In genomic region chr6:116010541-116010940, GRCm38 (mm10) we compare ENCODE assay signal across 8 mouse cellular contexts. TPM values are rescaled to one million over a fixed set of nuclear protein-coding genes. Genes with fewer than 3 reads are reported as not detected.
DNase-seq lines count a peak whose midpoint lies in the region; ATAC-seq and TF ChIP-seq lines count a peak whose summit lies in the region.

No protein-coding gene starts in this region.

- H3K4me1 ChIP-seq in kidney, postnatal 0 days (replicated peaks; ENCODE audit: insufficient read depth, low read length), result peaks cover 13% of the 10 kb centered on the region
- peaks cover 6% of the 10 kb centered on the region; the same call in 1 of the 2 replicates for H3K4me1 ChIP-seq in liver, adult 2 months (ENCODE audit: control insufficient read depth, insufficient read depth, low read length)
- H3K4me1 ChIP-seq in stomach, embryonic 16.5 days (ENCODE audit: control insufficient read depth, insufficient read depth, low read length), result peaks cover 8% of the 10 kb centered on the region; the same call in 1 of the 2 replicates

- H3K4me2 ChIP-seq in kidney, postnatal 0 days (ENCODE audit: low read length), result no peak overlapping the region
- H3K4me2 ChIP-seq in stomach, embryonic 16.5 days (ENCODE audit: low read depth, low read length), result no peak overlapping the region

- H3K36me3 ChIP-seq in kidney, postnatal 0 days (ENCODE audit: insufficient read depth, low read length), result no peaks in the 10 kb centered on the region
- no peaks in the 10 kb centered on the region for H3K36me3 ChIP-seq in liver, adult 2 months (ENCODE audit: control insufficient read depth, insufficient read depth, low read length)
- H3K36me3 ChIP-seq in stomach, embryonic 16.5 days (ENCODE audit: control insufficient read depth, insufficient read depth, low read length), result no peaks in the 10 kb centered on the region

- intact Hi-C loops in gastrocnemius, adult 2 months (cut with DNase I), result loop anchor here (2.0 kb wide), 1 partner anchor 118 kb away; no protein-coding TSS in a partner anchor

- no peaks in the 10 kb centered on the region for H3K27me3 ChIP-seq in kidney, postnatal 0 days (ENCODE audit: insufficient read depth, low read length)
- no peaks in the 10 kb centered on the region for H3K27me3 ChIP-seq in liver, adult 2 months (ENCODE audit: control insufficient read depth, insufficient read depth, low read length)
- no peaks in the 10 kb centered on the region for H3K27me3 ChIP-seq in stomach, embryonic 16.5 days (ENCODE audit: control insufficient read depth, insufficient read depth, low read length)

- H3K27ac ChIP-seq in gastrocnemius, adult 2 months, result no peak overlapping the region
- no peak overlapping the region for H3K27ac ChIP-seq in kidney, postnatal 0 days
- H3K27ac ChIP-seq in liver, adult 2 months (replicated peaks; ENCODE audit: insufficient read depth, low read depth, low read length), result no peak overlapping the region
- no peak overlapping the region for H3K27ac ChIP-seq in stomach, embryonic 16.5 days (ENCODE audit: low read length)

- DNase-seq in 3T3-L1 (ENCODE audit: low read depth, low spot score) (peak; percentile 95), ZHBTc4 (ENCODE audit: low read depth, low spot score) (peak; percentile 70)
- peak; percentile 87 to 96 for DNase-seq in cerebellum, postnatal 36 days
- peak; percentile 78 for DNase-seq in gastrocnemius, adult 2 months
- peak; percentile 83 for DNase-seq in kidney, postnatal 0 days (ENCODE audit: low spot score)
- peak; percentile 42 for DNase-seq in liver, adult 2 months (ENCODE audit: extremely low read depth, low read depth, low spot score)
- DNase-seq in naive thymus-derived CD4-positive, alpha-beta T cell, adult 2 months (ENCODE audit: low read depth), result peak; percentile 86

- no peak; the same call in 1 of the 2 replicates for TF ChIP-seq CTCF in gastrocnemius, adult 2 months (IDR thresholded peaks at IDR 0.05)
- TF ChIP-seq CTCF in kidney, postnatal 0 days (IDR thresholded peaks at IDR 0.05; ENCODE audit: low read depth), result peak; percentile 99
- TF ChIP-seq CTCF in liver, adult 2 months (IDR thresholded peaks at IDR 0.05; ENCODE audit: low read depth, low read length), result peak; percentile 75

- H3K4me3 ChIP-seq in gastrocnemius, adult 2 months, result no peak overlapping the region
- no peak overlapping the region for H3K4me3 ChIP-seq in kidney, postnatal 0 days (replicated peaks; ENCODE audit: low read depth, low read length)
- no peak overlapping the region for H3K4me3 ChIP-seq in liver, adult 2 months (ENCODE audit: insufficient read depth, low read depth, low read length)
- H3K4me3 ChIP-seq in stomach, embryonic 16.5 days (replicated peaks; ENCODE audit: low read length), result no peak overlapping the region

- H3K9me3 ChIP-seq in kidney, postnatal 0 days (replicated peaks; ENCODE audit: low read length), result no peaks in the 10 kb centered on the region
- no peaks in the 10 kb centered on the region for H3K9me3 ChIP-seq in stomach, embryonic 16.5 days (replicated peaks; ENCODE audit: control insufficient read depth, low read length)

- H3K9ac ChIP-seq in kidney, postnatal 0 days (ENCODE audit: low read depth, low read length), result no peak overlapping the region
- H3K9ac ChIP-seq in liver, adult 2 months (ENCODE audit: low read depth, low read length), result no peak overlapping the region
- no peak overlapping the region for H3K9ac ChIP-seq in stomach, embryonic 16.5 days (ENCODE audit: low read length)

- ATAC-seq in kidney, postnatal 0 days (replicated peaks; ENCODE audit: low FRiP score, low read depth), result no peak
- peak; percentile 19; the same call in 1 of the 2 replicates for ATAC-seq in stomach, embryonic 16.5 days (ENCODE audit: insufficient read depth, low FRiP score)

- no peaks in the 10 kb centered on the region for H3K79me2 ChIP-seq in liver, adult 2 months (ENCODE audit: control insufficient read depth, insufficient read depth, low read length)

- 2% methylated on average over 6 of the region's 6 CpGs for WGBS in kidney, postnatal 0 days
- WGBS in liver, adult 2 months, result under 1% methylated on average over 6 of the region's 6 CpGs
- WGBS in stomach, embryonic 16.5 days, result 2% methylated on average over 6 of the region's 6 CpGs

- no peak for TF ChIP-seq POLR2A in liver, adult 2 months (IDR thresholded peaks at IDR 0.05; ENCODE audit: extremely low read depth, insufficient read depth, low read length)

RNA-seq across cellular contexts. Expression of gene Plxnd1, which starts 15.7 kb away (rescaled TPM):
- 10 to 100 TPM; 14.7 to 26.7 TPM for total RNA-seq in gastrocnemius, adult 2 months (2021)
- polyA plus RNA-seq in kidney, postnatal 0 days (2015; fragmentation: Nextera tagmentation; extraction: Ambion mirVana), result 42.3 and 42.4 TPM in 2 replicates
- total RNA-seq in liver, adult 2 months (2014; rRNA removed), result 12.4 and 17.4 TPM in 2 replicates
- polyA plus RNA-seq in liver, adult 2 months (2012; rRNA removed), result 12.1 and 18.4 TPM in 2 replicates
- polyA plus RNA-seq in stomach, embryonic 16.5 days (2015; fragmentation: Nextera tagmentation; extraction: Ambion mirVana), result 27.7 and 28.5 TPM in 2 replicates

Comparison
In these comparisons a context has a peak if more than half of its experiments do, and no peak if none do; other contexts are left out.
1. DNase-seq: peak in every context shown above with its lines; median percentile 95 in 3T3-L1; 92 in cerebellum, postnatal 36 days; 86 in naive thymus-derived CD4-positive, alpha-beta T cell, adult 2 months; 83 in kidney, postnatal 0 days; 78 in gastrocnemius, adult 2 months; 70 in ZHBTc4; 42 in liver, adult 2 months.